Mouse (Mus musculus) T-helper 17 cell (primary cell): ENCODE results near the gene Tefm.

Experiments
- in situ Hi-C, 2 experiments: fragments of 300-600 bp; cut with MboI, MseI; formaldehyde crosslinking; loops; 1 replicate in 1 of 2; 2 replicates in 1 of 2; pipeline ENCODE4 v1.15.1; 2025; ENCODE audit warnings: high pct_unique_total_duplicates in 2 of 2

The Tefm gene

GRCm38 (mm10) chr11:80101298-80101697 lies 40.7 kb downstream of the Tefm start:
- in situ Hi-C loops, result no loop called here

GRCm38 (mm10) chr11:80098444-80099056 lies 43.4 kb downstream of the Tefm start:
- in situ Hi-C loops, result no loop called here

GRCm38 (mm10) chr11:80090555-80091164 lies 51.3 kb downstream of the Tefm start:
- in situ Hi-C loops, result no loop called here

- in situ Hi-C loops, result loop anchor here in 1 of 2 experiments (10.0 kb wide), 1 partner anchor 1555 kb away; the partner anchor contains the start of genes Ift20 and Tnfaip1
These were observed 52.2 kb downstream of the Tefm start for GRCm38 (mm10) chr11:80089817-80090214.

GRCm38 (mm10) chr11:80088917-80089816 lies 52.8 kb downstream of the Tefm start, which contains the start of gene Atad5:
Atad5 (plus strand) TSS chr11:80089400.
- in situ Hi-C loops, result loop anchor here in 1 of 2 experiments (10.0 kb wide), 1 partner anchor 1554 kb away; the partner anchor contains the start of genes Ift20 and Tnfaip1

GRCm38 (mm10) chr11:80086844-80087243 lies 55.1 kb downstream of the Tefm start:
- in situ Hi-C loops, result loop anchor here in 1 of 2 experiments (10.0 kb wide), 1 partner anchor 1552 kb away; the partner anchor contains the start of genes Ift20 and Tnfaip1
